Mouse (Mus musculus): ENCODE measurements around the gene Kirrel2. TPM values are rescaled to one million over a fixed set of nuclear protein-coding genes. Genes with fewer than 3 reads are reported as not detected.

The Kirrel2 gene
- polyA plus RNA-seq, 1 experiment from 2014 or later: 1.3 TPM

- Histone ChIP-seq H3K36me3 (replicated peaks) (no peaks in the 10 kb centered on the region), H3K27ac (replicated peaks) (no peak overlapping the region), H3K27me3 (replicated peaks; ENCODE audit: low read depth, poor library complexity, severe bottlenecking) (no peaks in the 10 kb centered on the region), H3K4me3 (no peak overlapping the region), H3K4me1 (no peaks in the 10 kb centered on the region), H3K9me3 (no peaks in the 10 kb centered on the region)
- no peak for DNase-seq (ENCODE audit: low spot score)
- 55% methylated on average over 7 of the region's 7 CpGs for WGBS
These were observed 57.8 kb downstream of the Kirrel2 start for GRCm38 (mm10) chr7:30399671-30400070.

Other genes with a start within 250 kb of the Kirrel2 start
- 174 and 177 TPM in 2 replicates for gene Polr2i, start 225.7 kb downstream of the Kirrel2 start, polyA plus RNA-seq (2016; fragmentation: Nextera tagmentation; extraction: Ambion mirVana)
- gene Tbcb, start 225.4 kb downstream of the Kirrel2 start, polyA plus RNA-seq (2016; fragmentation: Nextera tagmentation; extraction: Ambion mirVana): 270 and 275 TPM in 2 replicates
- not detected in 2 replicates for gene Ovol3, start 222.0 kb downstream of the Kirrel2 start, polyA plus RNA-seq (2016; fragmentation: Nextera tagmentation; extraction: Ambion mirVana)
- 0.45 and 0.90 TPM in 2 replicates for gene Thap8, start 177.6 kb downstream of the Kirrel2 start, polyA plus RNA-seq (2016; fragmentation: Nextera tagmentation; extraction: Ambion mirVana)
- 17.8 and 18.2 TPM in 2 replicates for gene Wdr62, start 177.3 kb downstream of the Kirrel2 start, polyA plus RNA-seq (2016; fragmentation: Nextera tagmentation; extraction: Ambion mirVana)
- gene Clip3, start 166.0 kb downstream of the Kirrel2 start, polyA plus RNA-seq (2016; fragmentation: Nextera tagmentation; extraction: Ambion mirVana): 53.0 and 53.4 TPM in 2 replicates
- gene Alkbh6, start 149.0 kb downstream of the Kirrel2 start, polyA plus RNA-seq (2016; fragmentation: Nextera tagmentation; extraction: Ambion mirVana): 95.5 and 97.0 TPM in 2 replicates
- 51.1 and 65.6 TPM in 2 replicates for gene Syne4, start 142.9 kb downstream of the Kirrel2 start, polyA plus RNA-seq (2016; fragmentation: Nextera tagmentation; extraction: Ambion mirVana)
- gene E130208F15Rik, start 135.9 kb downstream of the Kirrel2 start, polyA plus RNA-seq (2016; fragmentation: Nextera tagmentation; extraction: Ambion mirVana): 2.1 TPM in 2 replicates
- gene Sdhaf1, start 133.8 kb downstream of the Kirrel2 start, polyA plus RNA-seq (2016; fragmentation: Nextera tagmentation; extraction: Ambion mirVana): 17.5 and 17.8 TPM in 2 replicates
- gene Lrfn3, start 94.9 kb downstream of the Kirrel2 start, polyA plus RNA-seq (2016; fragmentation: Nextera tagmentation; extraction: Ambion mirVana): 5.0 and 5.4 TPM in 2 replicates
- 11.8 and 15.4 TPM in 2 replicates for gene Tyrobp, start 43.9 kb downstream of the Kirrel2 start, polyA plus RNA-seq (2016; fragmentation: Nextera tagmentation; extraction: Ambion mirVana)
- gene Hcst, start 37.8 kb downstream of the Kirrel2 start, polyA plus RNA-seq (2016; fragmentation: Nextera tagmentation; extraction: Ambion mirVana): not detected in 2 replicates
- 1.1 and 1.8 TPM in 2 replicates for gene Nfkbid, start 36.0 kb downstream of the Kirrel2 start, polyA plus RNA-seq (2016; fragmentation: Nextera tagmentation; extraction: Ambion mirVana)
- 28.6 and 32.3 TPM in 2 replicates for gene Aplp1, start 12.2 kb downstream of the Kirrel2 start, polyA plus RNA-seq (2016; fragmentation: Nextera tagmentation; extraction: Ambion mirVana)
- gene Nphs1, start 625 bp upstream of the Kirrel2 start, polyA plus RNA-seq (2016; fragmentation: Nextera tagmentation; extraction: Ambion mirVana): 0.15 and 0.63 TPM in 2 replicates
- gene Prodh2, start 35.9 kb upstream of the Kirrel2 start, polyA plus RNA-seq (2016; fragmentation: Nextera tagmentation; extraction: Ambion mirVana): 0.28 TPM in 1 of 2 replicates, not detected in the other
- 24.8 and 25.2 TPM in 2 replicates for gene Arhgap33, start 77.4 kb upstream of the Kirrel2 start, polyA plus RNA-seq (2016; fragmentation: Nextera tagmentation; extraction: Ambion mirVana)
- 4.1 and 5.6 TPM in 2 replicates for gene Hspb6, start 94.5 kb upstream of the Kirrel2 start, polyA plus RNA-seq (2016; fragmentation: Nextera tagmentation; extraction: Ambion mirVana)
- gene Proser3, start 94.6 kb upstream of the Kirrel2 start, polyA plus RNA-seq (2016; fragmentation: Nextera tagmentation; extraction: Ambion mirVana): 17.7 TPM in 2 replicates
- gene Lin37, start 102.1 kb upstream of the Kirrel2 start, polyA plus RNA-seq (2016; fragmentation: Nextera tagmentation; extraction: Ambion mirVana): 42.5 and 45.2 TPM in 2 replicates
- gene U2af1l4, start 105.6 kb upstream of the Kirrel2 start, polyA plus RNA-seq (2016; fragmentation: Nextera tagmentation; extraction: Ambion mirVana): 91.5 and 94.9 TPM in 2 replicates
- 14.2 and 15.3 TPM in 2 replicates for gene Gm49396, start 105.7 kb upstream of the Kirrel2 start, polyA plus RNA-seq (2016; fragmentation: Nextera tagmentation; extraction: Ambion mirVana)
- gene Psenen, start 105.9 kb upstream of the Kirrel2 start, polyA plus RNA-seq (2016; fragmentation: Nextera tagmentation; extraction: Ambion mirVana): 112 and 118 TPM in 2 replicates
- gene Igflr1, start 107.7 kb upstream of the Kirrel2 start, polyA plus RNA-seq (2016; fragmentation: Nextera tagmentation; extraction: Ambion mirVana): 2.8 and 4.6 TPM in 2 replicates
- 8.9 and 10.2 TPM in 2 replicates for gene Kmt2b, start 131.0 kb upstream of the Kirrel2 start, polyA plus RNA-seq (2016; fragmentation: Nextera tagmentation; extraction: Ambion mirVana)
- gene Zbtb32, start 141.2 kb upstream of the Kirrel2 start, polyA plus RNA-seq (2016; fragmentation: Nextera tagmentation; extraction: Ambion mirVana): 0.41 TPM in 1 of 2 replicates, not detected in the other
- 0.54 and 1.0 TPM in 2 replicates for gene Upk1a, start 155.2 kb upstream of the Kirrel2 start, polyA plus RNA-seq (2016; fragmentation: Nextera tagmentation; extraction: Ambion mirVana)
- 776 and 799 TPM in 2 replicates for gene Cox6b1, start 168.5 kb upstream of the Kirrel2 start, polyA plus RNA-seq (2016; fragmentation: Nextera tagmentation; extraction: Ambion mirVana)
- 0.47 and 0.87 TPM in 2 replicates for gene Etv2, start 178.2 kb upstream of the Kirrel2 start, polyA plus RNA-seq (2016; fragmentation: Nextera tagmentation; extraction: Ambion mirVana)
- 134 and 139 TPM in 2 replicates for gene Rbm42, start 192.6 kb upstream of the Kirrel2 start, polyA plus RNA-seq (2016; fragmentation: Nextera tagmentation; extraction: Ambion mirVana)
- gene Haus5, start 207.3 kb upstream of the Kirrel2 start, polyA plus RNA-seq (2016; fragmentation: Nextera tagmentation; extraction: Ambion mirVana): 79.6 and 80.3 TPM in 2 replicates
- gene Pmis2, start 213.9 kb upstream of the Kirrel2 start, polyA plus RNA-seq (2016; fragmentation: Nextera tagmentation; extraction: Ambion mirVana): not detected in 2 replicates
- not detected in 2 replicates for gene 2200002J24Rik, start 241.2 kb upstream of the Kirrel2 start, polyA plus RNA-seq (2016; fragmentation: Nextera tagmentation; extraction: Ambion mirVana)